Mouse (Mus musculus) olfactory bulb, adult 2 months (tissue): ENCODE measurements around the gene Tomm34.

Experiments
- CTCF ChIP-seq: fragments of 200-500 bp; IDR thresholded peaks from 2 replicates; pipeline ENCODE4 v1.5.1; 2012; ENCODE audit warnings: low read depth, mild to moderate bottlenecking, low read length, moderate library complexity; ENCODE audit not compliant: insufficient read depth
- POLR2A ChIP-seq: fragments of 200-500 bp; IDR thresholded peaks from 2 replicates; pipeline ENCODE4 v1.6.1; 2012; ENCODE audit warnings: mild to moderate bottlenecking, low read depth, low read length, moderate library complexity; ENCODE audit not compliant: insufficient read depth

- TF ChIP-seq POLR2A (peak; percentile 98), CTCF (peak; percentile 67; the same call in 1 of the 2 replicates)
Observed at GRCm38 (mm10) chr2:164073918-164074578, 3.1 kb upstream of the Tomm34 start.
